Mouse (Mus musculus): ENCODE measurements around the gene Thsd4. TPM values are rescaled to one million over a fixed set of nuclear protein-coding genes. Genes with fewer than 3 reads are reported as not detected.

The Thsd4 gene
- total RNA-seq, 2 experiments from 2014 or later: 6.2 to 6.4 TPM

DNA sequence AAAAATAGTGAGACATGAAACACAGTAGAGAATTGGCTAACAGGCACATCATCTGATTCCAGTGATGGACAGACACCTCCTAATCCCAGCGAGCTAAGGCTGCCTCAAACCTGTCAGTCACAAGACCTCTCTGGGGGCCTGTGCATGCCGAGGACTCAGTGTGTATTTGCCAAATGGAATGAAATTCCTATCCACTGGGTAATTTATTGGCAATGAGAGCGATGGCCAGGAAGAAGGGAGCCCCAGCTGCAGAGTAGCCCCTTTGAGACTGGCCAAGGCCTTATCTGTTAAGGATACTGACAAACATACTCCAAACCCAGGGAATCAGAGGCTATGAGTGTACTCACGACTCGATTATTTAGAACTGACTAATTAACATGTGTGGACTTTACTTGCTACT, 394.9 kb downstream of the Thsd4 start:
- DNase-seq (ENCODE audit: low spot score): no peak
- intact Hi-C loops (cut with DNase I): no loop called here

GRCm38 (mm10) chr9:60124102-60124501, 397.7 kb downstream of the Thsd4 start:
- DNase-seq (ENCODE audit: low spot score): no peak
- intact Hi-C loops (cut with DNase I): no loop called here

- DNase-seq (ENCODE audit: low spot score): no peak
- intact Hi-C loops (cut with DNase I): no loop called here
These were observed 398.8 kb downstream of the Thsd4 start for GRCm38 (mm10) chr9:60123066-60123465.

DNA sequence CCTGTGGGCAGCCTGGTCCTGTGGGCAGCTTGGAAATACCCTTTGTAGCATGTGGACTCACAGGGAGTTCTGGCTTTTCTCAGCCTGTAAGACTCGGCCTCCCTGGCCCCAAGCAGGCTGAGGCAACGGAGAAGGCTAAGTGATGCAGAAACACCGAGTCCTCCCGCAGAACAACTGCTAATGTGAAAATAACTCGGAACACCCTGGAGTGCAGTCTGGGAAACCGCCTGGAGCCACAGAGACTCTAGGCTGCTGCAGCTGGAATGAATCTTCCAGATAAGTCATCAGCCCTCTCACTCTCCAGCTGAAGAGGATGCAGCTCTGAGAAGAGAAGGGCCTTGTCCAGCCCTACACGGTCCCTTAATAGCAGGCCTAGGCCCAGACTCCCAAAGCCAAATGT, 402.0 kb downstream of the Thsd4 start:
- intact Hi-C loops (cut with DNase I): no loop called here

DNA sequence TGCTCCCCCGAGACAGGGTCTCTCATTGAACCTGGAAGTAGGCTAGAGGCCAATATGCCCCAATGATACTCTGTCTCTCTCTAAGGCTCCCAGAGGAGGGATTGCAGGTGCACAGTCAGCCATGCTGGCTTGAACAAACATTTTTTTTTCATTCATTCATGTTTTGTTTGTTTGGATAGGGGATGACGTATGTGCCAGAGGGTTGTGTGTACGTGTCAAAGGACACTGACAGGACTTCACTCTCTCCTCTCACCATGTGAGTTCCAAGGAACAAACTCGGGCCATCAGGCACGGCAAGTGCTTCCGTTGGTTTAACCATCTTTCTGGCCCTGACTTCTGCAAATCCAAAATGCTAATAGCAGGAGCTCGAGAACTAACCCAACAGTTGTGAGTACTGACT, 404.0 kb downstream of the Thsd4 start:
- no peak for DNase-seq (ENCODE audit: low spot score)
- intact Hi-C loops (cut with DNase I): no loop called here

More for the DNA sequence above, 402.0 kb downstream of the Thsd4 start:
- peak; percentile 31 for DNase-seq (ENCODE audit: low spot score)

- intact Hi-C loops (cut with DNase I): no loop called here
- no peak for DNase-seq (ENCODE audit: low spot score)
These were observed 406.1 kb downstream of the Thsd4 start for GRCm38 (mm10) chr9:60115711-60116247.

DNA sequence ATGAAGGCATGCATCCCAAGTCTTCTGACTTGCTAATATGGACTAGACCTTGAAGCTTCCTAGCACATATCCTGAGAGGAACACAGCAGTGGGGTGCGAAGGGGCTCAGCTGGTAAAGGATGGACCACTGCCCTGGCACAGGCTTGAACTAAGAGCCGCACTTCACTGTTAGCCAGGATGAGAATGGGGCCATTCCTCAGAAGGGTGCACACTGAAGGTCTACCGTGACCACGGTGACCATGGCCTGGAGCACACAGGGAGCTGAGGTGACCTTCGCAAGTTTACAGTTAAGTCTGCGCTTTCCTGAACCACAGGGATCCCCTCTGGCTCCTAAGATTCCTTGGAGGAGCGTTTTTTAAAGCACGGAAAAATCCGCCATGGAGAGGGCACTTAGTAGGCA, 406.5 kb downstream of the Thsd4 start:
- no peak for DNase-seq (ENCODE audit: low spot score)
- intact Hi-C loops (cut with DNase I): no loop called here

- DNase-seq (ENCODE audit: low spot score): no peak
- intact Hi-C loops (cut with DNase I): no loop called here
These were observed 411.6 kb downstream of the Thsd4 start for GRCm38 (mm10) chr9:60110200-60110599.

- intact Hi-C loops (cut with DNase I): no loop called here
- no peak for DNase-seq (ENCODE audit: low spot score)
These were observed 415.2 kb downstream of the Thsd4 start for GRCm38 (mm10) chr9:60106683-60107082.

DNA sequence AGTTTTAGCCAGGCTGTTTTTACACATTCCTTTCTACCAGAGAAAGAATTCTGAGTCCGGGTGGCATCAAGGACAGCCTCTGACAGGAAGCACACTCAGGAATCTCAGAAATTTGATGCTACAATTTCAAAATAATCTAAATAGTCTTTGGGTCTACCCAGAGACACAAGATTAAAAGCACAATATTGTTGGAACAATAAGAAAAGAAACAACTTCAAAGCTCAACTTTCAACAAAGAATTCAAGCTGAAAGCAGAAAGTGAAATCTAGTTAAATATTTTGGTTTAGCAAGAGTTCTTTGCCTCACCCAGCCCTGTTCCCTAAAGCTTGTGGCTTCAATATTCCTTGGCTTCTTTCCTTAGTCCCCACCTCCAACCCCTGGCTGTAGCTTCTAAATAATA, 415.7 kb downstream of the Thsd4 start:
- intact Hi-C loops (cut with DNase I): no loop called here
- DNase-seq (ENCODE audit: low spot score): no peak

DNA sequence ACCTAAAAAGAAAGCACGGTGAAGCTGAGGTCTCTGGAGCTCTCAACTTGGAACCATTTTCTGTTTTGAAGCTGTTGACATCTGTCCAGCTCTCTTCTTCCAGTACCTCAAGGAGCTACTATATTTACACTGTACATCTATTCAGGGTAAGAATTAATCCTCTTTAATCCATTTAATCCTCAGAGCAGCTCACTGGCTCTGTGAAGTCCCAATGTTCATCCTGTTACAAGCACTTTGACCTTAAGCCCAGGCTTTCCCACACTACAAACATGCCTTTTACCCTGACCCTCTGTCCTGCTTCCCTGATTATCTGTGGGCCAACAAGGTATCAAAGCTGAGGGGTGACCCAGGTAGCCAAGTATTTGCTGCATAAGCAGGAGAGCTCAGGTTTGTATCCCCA, 427.6 kb downstream of the Thsd4 start:
- no peak for DNase-seq (ENCODE audit: low spot score)
- intact Hi-C loops (cut with DNase I): no loop called here

GRCm38 (mm10) chr9:60092428-60092827, 429.4 kb downstream of the Thsd4 start:
- intact Hi-C loops (cut with DNase I): no loop called here
- no peak for DNase-seq (ENCODE audit: low spot score)

GRCm38 (mm10) chr9:60089441-60089840, 432.4 kb downstream of the Thsd4 start:
- DNase-seq (ENCODE audit: low spot score): no peak
- intact Hi-C loops (cut with DNase I): no loop called here

- DNase-seq (ENCODE audit: low spot score): no peak
- intact Hi-C loops (cut with DNase I): no loop called here
These were observed 433.7 kb downstream of the Thsd4 start for GRCm38 (mm10) chr9:60088101-60088500.

DNA sequence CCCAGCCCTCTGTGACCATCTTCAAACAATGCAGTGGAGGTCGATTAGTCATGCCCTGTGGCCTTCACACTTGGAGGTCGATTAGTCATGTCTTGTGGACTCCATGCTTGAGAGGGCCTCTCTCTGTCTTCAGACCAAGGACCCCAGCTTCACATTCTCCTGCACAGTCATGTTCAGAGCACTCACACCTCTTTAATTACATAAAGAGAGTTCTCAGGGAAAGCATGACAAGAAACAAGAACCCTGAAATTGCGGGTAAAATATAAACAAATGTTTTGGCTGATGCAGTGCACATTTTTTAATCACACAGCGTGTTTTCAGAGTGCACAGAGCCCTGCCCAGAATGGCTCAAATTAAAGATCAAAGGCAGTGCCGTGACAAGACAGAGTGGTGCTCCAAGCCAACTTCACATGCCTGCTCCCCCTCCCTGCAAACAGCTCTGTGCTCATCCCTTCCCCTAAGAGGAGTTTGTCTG, 439.7 kb downstream of the Thsd4 start:
- intact Hi-C loops (cut with DNase I): no loop called here
- DNase-seq (ENCODE audit: low spot score): no peak

DNA sequence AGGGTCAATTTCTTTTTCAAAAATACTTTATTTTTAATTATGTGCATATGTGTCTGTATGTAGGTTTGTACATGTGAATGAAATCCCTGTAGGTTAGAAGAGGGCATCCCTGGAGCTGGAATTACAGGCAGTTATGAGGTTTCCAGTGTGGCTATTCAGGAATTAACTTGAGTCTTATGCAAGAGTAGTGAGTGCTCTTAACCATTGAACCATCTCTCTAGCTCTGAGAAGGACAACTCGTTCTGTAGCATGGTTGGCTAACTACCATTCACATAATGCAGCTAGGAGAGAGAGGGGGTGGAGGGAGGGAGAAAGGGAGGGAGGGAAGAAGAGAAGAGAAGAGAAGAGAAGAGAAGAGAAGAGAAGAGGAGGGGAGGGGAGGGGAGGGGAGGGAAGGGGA, 444.1 kb downstream of the Thsd4 start:
- no peak for DNase-seq (ENCODE audit: low spot score)
- intact Hi-C loops (cut with DNase I): no loop called here

DNA sequence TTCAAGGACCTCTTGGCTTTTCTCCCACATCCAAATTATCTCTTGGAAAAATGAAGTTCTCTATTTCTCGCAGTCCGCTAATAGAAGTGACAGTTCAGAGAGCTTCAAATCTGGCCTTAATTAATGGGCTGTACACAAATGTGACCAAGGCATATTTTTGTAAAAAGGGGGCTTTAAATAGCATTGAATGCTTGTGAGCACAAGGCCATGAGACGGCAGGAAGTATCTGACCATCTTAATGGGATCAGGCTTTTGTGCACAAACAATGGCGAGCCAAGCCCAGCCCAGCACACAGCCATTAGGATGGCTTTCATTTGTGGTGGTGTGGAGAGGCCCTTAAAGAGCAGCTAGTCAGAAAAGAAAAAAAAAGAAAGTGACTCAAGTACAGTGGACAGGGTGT, 445.4 kb downstream of the Thsd4 start:
- DNase-seq (ENCODE audit: low spot score): no peak
- intact Hi-C loops (cut with DNase I): no loop called here

GRCm38 (mm10) chr9:60071620-60072263, 450.1 kb downstream of the Thsd4 start:
- intact Hi-C loops (cut with DNase I): no loop called here
- DNase-seq (ENCODE audit: low spot score): no peak

- intact Hi-C loops (cut with DNase I): no loop called here
- no peak for DNase-seq (ENCODE audit: low spot score)
These were observed 454.6 kb downstream of the Thsd4 start for GRCm38 (mm10) chr9:60067241-60067640.

DNA sequence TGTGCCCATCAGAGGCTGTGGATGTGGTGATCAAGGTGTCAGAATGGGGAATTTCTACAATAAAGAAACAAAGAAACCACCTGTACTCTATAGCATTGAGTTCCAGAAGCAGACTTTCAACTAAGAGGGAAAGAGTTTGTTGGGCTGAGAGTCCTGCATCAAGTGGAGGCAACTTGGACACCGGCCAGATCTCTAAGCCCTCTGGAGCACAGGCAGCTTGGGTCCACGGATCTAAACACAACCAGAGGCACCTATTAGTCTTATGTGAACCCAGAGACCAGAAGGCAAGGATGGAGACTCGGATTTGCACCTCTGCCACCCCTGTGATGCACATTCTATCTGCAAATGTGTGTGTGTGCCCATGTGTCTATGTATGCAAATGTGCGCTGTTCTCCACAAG, 456.7 kb downstream of the Thsd4 start:
- DNase-seq (ENCODE audit: low spot score): no peak
- intact Hi-C loops (cut with DNase I): no loop called here

DNA sequence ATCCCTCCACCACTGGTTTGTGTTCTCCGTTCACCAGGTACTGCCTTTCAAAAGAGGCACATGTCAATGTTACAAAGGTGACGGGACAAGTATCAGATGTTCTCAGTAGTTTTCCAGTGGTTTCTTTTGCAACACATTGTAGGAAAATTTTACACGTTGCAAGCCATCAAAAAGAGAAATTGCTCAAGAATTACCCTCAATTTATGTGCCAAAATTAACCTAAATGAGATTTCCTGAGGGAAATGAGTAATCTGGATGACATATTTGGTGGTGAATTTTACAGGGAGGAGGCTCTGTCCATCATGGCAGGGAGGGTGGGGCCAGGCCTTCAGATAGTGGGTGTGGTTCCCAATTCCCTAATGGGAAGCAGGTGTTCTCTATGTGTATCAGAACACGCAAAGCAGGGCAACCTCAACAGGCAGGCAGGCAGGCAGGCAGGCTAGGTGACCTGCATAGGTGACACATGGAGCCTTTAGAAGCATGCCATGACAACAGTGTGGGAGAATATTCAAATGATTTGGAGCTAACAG, 458.6 kb downstream of the Thsd4 start:
- intact Hi-C loops (cut with DNase I): no loop called here
- no peak for DNase-seq (ENCODE audit: low spot score)

DNA sequence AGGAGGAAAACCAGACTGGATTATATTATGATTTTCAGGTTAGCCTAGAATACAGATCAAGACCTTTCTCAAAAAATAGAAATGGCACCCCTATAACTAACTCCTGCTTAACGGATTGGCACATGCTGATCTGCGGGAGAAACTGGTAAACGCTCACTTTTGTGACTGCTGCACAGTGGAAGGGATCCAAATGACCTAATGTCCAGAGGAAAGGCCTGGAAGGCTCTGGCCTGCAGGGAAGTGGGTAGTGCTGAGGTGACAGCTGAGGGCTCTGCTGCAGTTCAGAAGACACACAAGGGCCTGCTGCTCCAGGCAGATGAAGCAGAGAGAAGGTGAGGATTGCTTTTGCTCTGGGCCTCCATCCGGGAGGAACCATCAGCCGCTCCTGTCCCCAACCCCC, 465.7 kb downstream of the Thsd4 start:
- intact Hi-C loops (cut with DNase I): no loop called here
- no peak for DNase-seq (ENCODE audit: low spot score)

Measured in heart, postnatal 25 days (tissue).